Mouse (Mus musculus) limb, embryonic 10.5 days (tissue): ENCODE data around the gene Gm14391. TPM values are rescaled to one million over a fixed set of nuclear protein-coding genes. Genes with fewer than 3 reads are reported as not detected.
"Not testable (repeated sequence)": the region's sequence is repeated elsewhere in the genome, so short reads cannot be mapped to it uniquely, and the experiment has no call there.

Experiments used
- DNase-seq: peaks from one replicate; pipeline ENCODE4 v3.0.0-alpha.2; 2017; ENCODE audit warnings: low spot score
- H3K27ac ChIP-seq: fragments of 300-500 bp; sonication (generic); 2 replicates; pipeline ENCODE4 v1.5.1; 2016; ENCODE audit warnings: mild to moderate bottlenecking
- H3K27me3 ChIP-seq: fragments of 300-500 bp; sonication (generic); 2 replicates; pipeline ENCODE4 v1.6.1; 2016; ENCODE audit warnings: low read depth, mild to moderate bottlenecking; ENCODE audit not compliant: poor library complexity, severe bottlenecking
- H3K36me3 ChIP-seq: fragments of 300-500 bp; sonication (generic); 2 replicates; pipeline ENCODE4 v1.6.1; 2016; ENCODE audit warnings: mild to moderate bottlenecking, moderate library complexity
- H3K4me1 ChIP-seq: fragments of 300-500 bp; sonication (generic); 2 replicates; pipeline ENCODE4 v1.6.1; 2016
- H3K4me3 ChIP-seq: fragments of 300-500 bp; sonication (generic); 2 replicates; pipeline ENCODE4 v1.5.1; 2016; ENCODE audit warnings: mild to moderate bottlenecking, moderate library complexity
- H3K9me3 ChIP-seq: fragments of 300-500 bp; sonication (generic); replicated peaks from 2 replicates; pipeline ENCODE4 v1.6.1; 2016; ENCODE audit warnings: mild to moderate bottlenecking
- WGBS: fragments of 180-500 bp; shearing (Covaris S2); methylation state at CpG from one replicate; pipeline ENCODE4 v1.1.7; 2016; 5-methylcytosine and 5-hydroxymethylcytosine counted together
- polyA plus RNA-seq: library from polyadenylated mRNA; unstranded; fragments of >200 nt; fragmentation: Nextera tagmentation; extraction: Ambion mirVana; gene quantifications from 2 replicates; pipeline ENCODE4 v1.2.1, GENCODE M21; 2016

The Gm14391 gene
- polyA plus RNA-seq, 1 experiment from 2014 or later = 6.7 TPM

- peak; percentile 29 for DNase-seq
- H3K27ac ChIP-seq = not testable (repeated sequence)
Observed at GRCm38 (mm10) chr2:175141118-175141992, 65.4 kb downstream of the Gm14391 start.

More at GRCm38 (mm10) chr2:175141118-175141992, 65.4 kb downstream of the Gm14391 start:
- WGBS = 7% methylated on average over 25 of the region's 25 CpGs
- H3K27me3 ChIP-seq, H3K9me3 ChIP-seq, H3K4me1 ChIP-seq, H3K36me3 ChIP-seq: not testable (repeated sequence)
- peak overlapping the region; percentile 50 for H3K4me3 ChIP-seq

Other genes with a start within 250 kb of the Gm14391 start
- gene Gm14444, start 196.7 kb downstream of the Gm14391 start, polyA plus RNA-seq = not detected in 2 replicates
- gene Gm14393, start 139.1 kb downstream of the Gm14391 start, polyA plus RNA-seq = 0.33 TPM in 1 of 2 replicates, not detected in the other
- 4.9 and 6.2 TPM in 2 replicates for gene Gm14399, start 64.9 kb downstream of the Gm14391 start, polyA plus RNA-seq
- 0.83 and 1.2 TPM in 2 replicates for gene Gm14443, start 31.0 kb downstream of the Gm14391 start, polyA plus RNA-seq
- gene Gm14440, start 68.2 kb upstream of the Gm14391 start, polyA plus RNA-seq = 4.5 and 4.6 TPM in 2 replicates
- 18.8 and 21.4 TPM in 2 replicates for gene Gm4631, start 131.3 kb upstream of the Gm14391 start, polyA plus RNA-seq
- 4.9 and 5.3 TPM in 2 replicates for gene Zfp968, start 165.5 kb upstream of the Gm14391 start, polyA plus RNA-seq
- 19.9 and 24.8 TPM in 2 replicates for gene Gm4724, start 228.9 kb upstream of the Gm14391 start, polyA plus RNA-seq